Mouse (Mus musculus) lung, postnatal 0 days (tissue): Measurements from ENCODE around the gene Pigx.

Experiments used
- CTCF ChIP-seq: IDR thresholded peaks from 2 replicates; pipeline ENCODE4 v1.5.1; 2016; ENCODE audit warnings: antibody characterized with exemption, mild to moderate bottlenecking
- EP300 ChIP-seq: IDR thresholded peaks from 2 replicates; pipeline ENCODE4 v1.6.1; 2016; ENCODE audit warnings: antibody characterized with exemption, mild to moderate bottlenecking, control low read depth

GRCm38 (mm10) chr16:32108170-32108569 lies 8.6 kb upstream of the Pigx start:
- TF ChIP-seq CTCF (peak; percentile 16; the same call in 1 of the 2 replicates), EP300 (no peak)
